Mouse (Mus musculus): ENCODE results near the gene Atp6v1f. TPM values are rescaled to one million over a fixed set of nuclear protein-coding genes. Genes with fewer than 3 reads are reported as not detected.

Atp6v1f gene
- polyA plus RNA-seq (2012; rRNA removed), result 131 and 132 TPM in 2 replicates

GRCm38 (mm10) chr6:29467583-29468354 lies at the start of gene Atp6v1f:
TSS of gene Atp6v1f (plus strand) at chr6:29467718.

GRCm38 (mm10) chr6:29433038-29433803 lies 34.3 kb upstream of the Atp6v1f start, which contains the start of gene Flnc:
TSS of gene Flnc (plus strand) at chr6:29433256.

GRCm38 (mm10) chr6:29471137-29471536 lies 3.6 kb downstream of the Atp6v1f start, which contains the start of gene Atp6v1fnb:
TSS of gene Atp6v1fnb (plus strand) at chr6:29471437.

GRCm38 (mm10) chr6:29507447-29508309 lies 40.2 kb downstream of the Atp6v1f start, which contains the start of gene Kcp:
TSS of gene Kcp (minus strand) at chr6:29507952.

Other genes with a start within 250 kb of the Atp6v1f start
- gene Hilpda, start 195.2 kb upstream of the Atp6v1f start, polyA plus RNA-seq (2012; rRNA removed), result 36.7 and 51.3 TPM in 2 replicates
- gene Fam71f2, start 188.1 kb upstream of the Atp6v1f start, polyA plus RNA-seq (2012; rRNA removed), result 0.85 and 0.96 TPM in 2 replicates
- not detected in 2 replicates for gene Fam71f1, start 148.6 kb upstream of the Atp6v1f start, polyA plus RNA-seq (2012; rRNA removed)
- gene Calu, start 119.6 kb upstream of the Atp6v1f start, polyA plus RNA-seq (2012; rRNA removed), result 80.9 and 85.0 TPM in 2 replicates
- gene Opn1sw, start 79.2 kb upstream of the Atp6v1f start, polyA plus RNA-seq (2012; rRNA removed), result not detected in 2 replicates
- gene Ccdc136, start 71.4 kb upstream of the Atp6v1f start, polyA plus RNA-seq (2012; rRNA removed), result 0.13 and 0.18 TPM in 2 replicates
- gene Flnc, start 34.5 kb upstream of the Atp6v1f start, polyA plus RNA-seq (2012; rRNA removed), result 0.17 and 0.22 TPM in 2 replicates
- gene Atp6v1fnb, start 3.7 kb downstream of the Atp6v1f start, polyA plus RNA-seq (2012; rRNA removed), result not detected in 2 replicates
- 2.2 and 2.5 TPM in 2 replicates for gene Kcp, start 40.2 kb downstream of the Atp6v1f start, polyA plus RNA-seq (2012; rRNA removed)
- gene Irf5, start 58.9 kb downstream of the Atp6v1f start, polyA plus RNA-seq (2012; rRNA removed), result 9.3 and 10.0 TPM in 2 replicates
- 20.1 and 21.2 TPM in 2 replicates for gene Tnpo3, start 142.2 kb downstream of the Atp6v1f start, polyA plus RNA-seq (2012; rRNA removed)
- gene Tspan33, start 226.5 kb downstream of the Atp6v1f start, polyA plus RNA-seq (2012; rRNA removed), result 52.2 and 53.1 TPM in 2 replicates

Measured in liver, embryonic 18 days (tissue).